Mouse (Mus musculus) heart, embryonic 12.5 days (tissue): ENCODE measurements around the gene Cit. TPM values are rescaled to one million over a fixed set of nuclear protein-coding genes. Genes with fewer than 3 reads are reported as not detected.
"Not testable (repeated sequence)": the region's sequence is repeated elsewhere in the genome, so short reads cannot be mapped to it uniquely, and the experiment has no call there.

Experiments used
- ATAC-seq: fragments of 200-750 bp; cut with Nextera tagmentation; 2 replicates; pipeline ENCODE4 v1.8.0; 2017; ENCODE audit warnings: moderate TSS enrichment, moderate library complexity; ENCODE audit not compliant: insufficient number of reproducible peaks, low FRiP score
- H3K27ac ChIP-seq: fragments of 300-500 bp; sonication (generic); 2 replicates; pipeline ENCODE4 v1.5.1; 2016; ENCODE audit warnings: mild to moderate bottlenecking, moderate library complexity; ENCODE audit not compliant: poor library complexity, severe bottlenecking
- H3K27me3 ChIP-seq: fragments of 300-500 bp; sonication (generic); replicated peaks from 2 replicates; pipeline ENCODE4 v1.6.1; 2016; ENCODE audit warnings: mild to moderate bottlenecking, moderate library complexity
- H3K36me3 ChIP-seq: fragments of 300-500 bp; sonication (generic); 2 replicates; pipeline ENCODE4 v1.6.1; 2016; ENCODE audit warnings: mild to moderate bottlenecking, moderate library complexity
- H3K4me1 ChIP-seq: fragments of 300-500 bp; sonication (generic); replicated peaks from 2 replicates; pipeline ENCODE4 v1.6.1; 2016; ENCODE audit warnings: mild to moderate bottlenecking
- H3K4me2 ChIP-seq: fragments of 300-500 bp; sonication (generic); 2 replicates; pipeline ENCODE4 v1.6.1; 2016; ENCODE audit warnings: mild to moderate bottlenecking, moderate library complexity
- H3K4me3 ChIP-seq: fragments of 300-500 bp; sonication (generic); 2 replicates; pipeline ENCODE4 v1.5.1; 2016; ENCODE audit warnings: mild to moderate bottlenecking
- H3K9ac ChIP-seq: fragments of 300-500 bp; sonication (generic); 2 replicates; pipeline ENCODE4 v1.6.1; 2016; ENCODE audit warnings: mild to moderate bottlenecking, moderate library complexity
- H3K9me3 ChIP-seq: fragments of 300-500 bp; sonication (generic); replicated peaks from 2 replicates; pipeline ENCODE4 v1.6.1; 2016; ENCODE audit warnings: mild to moderate bottlenecking, moderate library complexity
- WGBS: fragments of 180-500 bp; shearing (Covaris S2); methylation state at CpG from one replicate; pipeline ENCODE4 v1.1.7; 2016; 5-methylcytosine and 5-hydroxymethylcytosine counted together
- polyA plus RNA-seq: library from polyadenylated mRNA; unstranded; fragments of >200 nt; fragmentation: Nextera tagmentation; extraction: Ambion mirVana; gene quantifications from 2 replicates; pipeline ENCODE4 v1.2.1, GENCODE M21; 2016

Gene Cit
- 28.5 and 29.3 TPM in 2 replicates for polyA plus RNA-seq

DNA sequence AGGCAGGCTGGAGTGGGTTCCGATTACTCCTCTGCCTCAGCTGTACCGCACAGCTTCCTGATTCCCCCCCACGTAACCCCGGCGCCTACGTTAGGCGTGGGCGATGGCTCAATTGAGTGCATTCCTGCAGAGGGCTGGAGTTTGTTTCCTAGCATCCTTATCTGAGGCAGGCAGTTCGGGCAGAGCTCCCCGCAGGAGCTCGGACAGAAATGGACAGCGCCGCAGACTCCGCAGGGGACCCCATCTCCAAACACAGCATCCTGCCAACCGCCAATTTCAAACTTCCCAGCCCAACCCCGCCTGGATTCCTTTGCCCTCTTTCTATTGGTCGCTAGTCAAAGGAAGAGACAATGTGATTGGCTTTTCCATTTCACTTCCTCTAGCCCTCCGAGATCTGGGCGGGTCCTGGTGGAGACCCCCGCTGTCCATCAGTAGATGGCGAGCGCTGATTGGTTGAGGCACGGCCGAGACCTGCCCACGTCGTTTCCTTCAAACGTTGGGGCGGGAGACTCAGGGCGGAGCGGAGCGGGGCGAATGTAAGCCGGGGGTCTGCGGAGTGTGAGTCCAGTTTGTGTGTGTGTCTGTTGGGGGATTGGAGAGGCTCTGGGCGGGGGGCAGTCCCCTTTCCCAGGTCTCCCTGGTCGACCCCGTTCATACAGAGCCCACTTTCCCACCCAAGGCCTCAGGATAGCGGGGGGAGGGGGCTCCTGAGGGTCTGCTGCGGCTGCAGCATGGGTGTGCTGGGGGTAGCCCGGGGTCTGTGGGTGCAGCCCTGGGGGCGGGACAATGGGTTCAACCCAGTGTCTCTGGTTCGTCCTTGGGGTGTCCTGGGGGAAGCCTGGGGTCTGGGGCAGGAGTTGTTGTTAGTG, at the start of gene Cit:
Gene Cit, plus strand, starts transcription at position 513 of the 869 bp plus-strand sequence.
- peaks cover 21% of the 10 kb centered on the region for H3K4me1 ChIP-seq
- WGBS: 0% methylated on average over 42 of the region's 42 CpGs
- peak within 1 kb of the TSS; percentile 96 for H3K4me3 ChIP-seq
- H3K27ac ChIP-seq: peak within 1 kb of the TSS; percentile 69
- peaks cover 22% of the 10 kb centered on the region for H3K36me3 ChIP-seq
- H3K9ac ChIP-seq: peak within 1 kb of the TSS; percentile 91
- H3K27me3 ChIP-seq: no peaks in the 10 kb centered on the region
- peak; percentile 98 for ATAC-seq
- 0 out of 2 replicates have a peak, but pooled peaks cover 7% of the 10 kb centered on the region for H3K9me3 ChIP-seq
- H3K4me2 ChIP-seq: peak within 1 kb of the TSS; percentile 98

DNA sequence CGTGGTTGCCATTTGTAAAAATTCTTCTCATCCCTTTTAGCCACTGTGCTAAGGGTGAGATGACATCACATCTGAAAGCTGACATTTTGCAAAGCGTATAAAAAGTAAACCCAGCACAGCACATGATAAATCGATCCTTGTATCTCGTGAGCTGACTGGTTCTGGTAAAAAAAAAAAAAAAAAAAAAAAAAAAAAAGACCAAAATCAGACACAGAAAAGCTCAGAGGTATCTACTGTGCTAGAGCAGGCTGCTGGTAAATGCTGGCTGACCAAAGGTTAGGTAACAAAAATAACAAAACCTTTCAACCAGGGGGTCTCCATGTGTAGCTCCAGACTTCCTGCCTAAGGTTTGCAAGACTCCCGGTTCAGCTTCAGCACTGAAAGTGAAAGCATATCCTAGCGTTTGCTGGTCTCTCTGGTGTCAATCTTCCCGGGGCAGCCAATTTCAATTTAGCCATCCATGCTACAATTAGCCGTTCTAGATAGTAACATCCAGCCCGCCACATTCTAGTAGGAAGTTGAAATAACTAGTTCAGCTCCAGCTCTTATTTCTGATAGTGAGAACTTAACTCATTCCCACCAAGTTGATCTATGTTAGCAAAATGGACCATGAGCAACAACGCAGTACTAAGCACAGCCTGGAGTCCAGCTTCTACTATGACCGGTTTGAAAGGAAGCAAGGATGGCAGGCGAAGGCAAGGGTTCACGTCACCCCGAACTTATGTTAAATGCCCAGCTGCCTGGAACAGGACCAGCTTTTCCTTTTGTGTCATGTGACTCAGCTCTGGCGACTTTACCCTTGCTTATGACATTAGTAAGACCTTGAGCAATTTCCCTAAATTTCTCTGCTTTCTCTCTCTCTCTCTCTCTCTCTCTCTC, 45.8 kb upstream of the Cit start:
- H3K4me3 ChIP-seq: peak overlapping the region; percentile 1; the same call in 1 of the 2 replicates
- no peak overlapping the region; the same call in 1 of the 2 replicates for H3K9ac ChIP-seq
- no peaks in the 10 kb centered on the region for H3K27me3 ChIP-seq
- no peaks in the 10 kb centered on the region for H3K36me3 ChIP-seq
- WGBS: 57% methylated on average over 15 of the region's 15 CpGs
- no peak for ATAC-seq
- no peaks in the 10 kb centered on the region for H3K4me1 ChIP-seq
- no peaks in the 10 kb centered on the region for H3K9me3 ChIP-seq
- H3K27ac ChIP-seq: no peak overlapping the region
- H3K4me2 ChIP-seq: peak overlapping the region; percentile 51

DNA sequence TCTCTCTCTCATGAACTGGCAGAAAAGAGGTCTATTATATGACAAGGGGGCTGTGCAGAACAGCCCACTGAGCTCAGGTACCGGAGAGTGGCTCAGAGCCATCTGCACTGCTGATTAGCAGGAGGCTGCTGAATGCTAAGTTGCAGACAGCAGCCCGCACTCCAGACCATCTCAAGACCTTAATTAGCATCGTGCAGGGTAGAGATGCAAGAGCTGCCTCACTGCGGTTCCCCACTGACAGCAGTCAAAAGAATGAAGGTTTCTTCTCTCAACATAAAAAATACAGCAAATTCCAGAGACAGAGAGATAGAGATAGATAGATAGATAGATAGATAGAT, 45.2 kb upstream of the Cit start:
- H3K4me1 ChIP-seq: no peaks in the 10 kb centered on the region
- H3K27me3 ChIP-seq: no peaks in the 10 kb centered on the region
- H3K27ac ChIP-seq: no peak overlapping the region
- no peak overlapping the region; the same call in 1 of the 2 replicates for H3K9ac ChIP-seq
- H3K4me3 ChIP-seq: no peak overlapping the region
- no peaks in the 10 kb centered on the region for H3K9me3 ChIP-seq
- WGBS: 35% methylated on average over 4 of the region's 4 CpGs
- no peaks in the 10 kb centered on the region for H3K36me3 ChIP-seq
- no peak for ATAC-seq
- peak overlapping the region; percentile 51 for H3K4me2 ChIP-seq

DNA sequence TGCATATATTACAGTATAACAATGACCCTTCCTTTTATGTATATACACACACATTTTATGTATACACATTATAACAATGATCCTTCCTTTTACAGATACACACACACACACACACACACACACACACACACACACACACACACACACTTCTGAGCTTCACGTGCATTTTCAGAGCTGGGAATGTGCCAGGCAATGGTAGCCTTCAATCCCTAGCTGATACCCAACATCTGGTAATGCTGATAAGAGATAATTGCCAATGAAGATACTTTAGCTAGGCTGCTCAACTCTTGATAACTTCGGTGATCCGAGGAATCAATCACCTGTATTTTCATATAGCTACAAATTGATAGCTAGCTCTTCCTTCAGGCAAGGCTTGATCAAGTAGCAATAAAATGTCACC, 32.8 kb upstream of the Cit start:
- Histone ChIP-seq H3K4me2 (no peak overlapping the region), H3K4me1 (peaks cover 7% of the 10 kb centered on the region; the same call in 1 of the 2 replicates), H3K27me3 (no peaks in the 10 kb centered on the region), H3K9ac (no peak overlapping the region), H3K9me3 (peaks cover 5% of the 10 kb centered on the region), H3K36me3 (no peaks in the 10 kb centered on the region), H3K4me3 (no peak overlapping the region), H3K27ac (no peak overlapping the region)
- no peak for ATAC-seq
- 73% methylated on average over 3 of the region's 3 CpGs for WGBS

DNA sequence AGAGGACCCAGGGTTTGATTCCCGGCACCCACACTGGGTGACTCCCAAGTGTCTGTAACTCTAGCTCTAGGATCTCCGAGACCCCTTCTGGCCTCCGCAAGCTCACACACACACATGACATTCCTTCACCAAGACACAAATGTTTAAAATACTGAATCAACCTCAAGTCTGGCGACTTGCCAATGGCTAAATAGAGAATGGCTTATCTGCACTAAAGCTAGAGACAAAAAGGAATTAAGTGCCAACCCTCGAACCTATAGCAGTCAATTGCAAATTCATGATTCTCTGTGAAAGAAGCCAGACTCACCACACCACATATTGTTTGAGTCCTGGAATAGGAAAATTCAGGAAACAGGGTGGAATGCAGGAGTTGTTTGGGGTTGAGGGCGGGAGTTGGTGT, 28.1 kb upstream of the Cit start:
- H3K9me3 ChIP-seq: no peaks in the 10 kb centered on the region
- ATAC-seq: no peak
- 42% methylated on average over 6 of the region's 6 CpGs for WGBS
- no peak overlapping the region for H3K27ac ChIP-seq
- no peaks in the 10 kb centered on the region for H3K27me3 ChIP-seq
- peaks cover 9% of the 10 kb centered on the region; the same call in 1 of the 2 replicates for H3K4me1 ChIP-seq
- H3K9ac ChIP-seq: no peak overlapping the region
- no peak overlapping the region for H3K4me2 ChIP-seq
- H3K4me3 ChIP-seq: no peak overlapping the region
- no peaks in the 10 kb centered on the region for H3K36me3 ChIP-seq

DNA sequence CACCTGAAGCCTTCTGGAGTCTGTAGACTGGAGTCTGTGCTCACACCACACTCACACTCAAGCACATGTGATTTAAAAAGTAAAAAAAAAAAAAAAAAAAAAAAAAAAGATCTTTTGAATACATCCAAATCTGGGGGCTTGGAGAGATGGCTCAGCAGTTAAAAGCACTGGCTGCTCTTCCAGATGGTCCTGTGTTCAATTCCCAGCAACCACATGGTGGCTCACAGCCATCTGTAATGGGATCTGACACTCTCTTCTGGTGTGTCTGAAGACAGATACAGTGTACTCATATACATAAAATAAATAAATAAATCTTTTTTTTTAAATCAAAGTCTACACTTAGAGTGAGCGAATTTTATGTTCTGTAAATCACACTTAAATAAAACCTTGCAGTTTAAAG, 27.4 kb upstream of the Cit start:
- not testable (repeated sequence) for H3K36me3 ChIP-seq, ATAC-seq
- 71% methylated on average over 1 of the region's 1 CpGs for WGBS

DNA sequence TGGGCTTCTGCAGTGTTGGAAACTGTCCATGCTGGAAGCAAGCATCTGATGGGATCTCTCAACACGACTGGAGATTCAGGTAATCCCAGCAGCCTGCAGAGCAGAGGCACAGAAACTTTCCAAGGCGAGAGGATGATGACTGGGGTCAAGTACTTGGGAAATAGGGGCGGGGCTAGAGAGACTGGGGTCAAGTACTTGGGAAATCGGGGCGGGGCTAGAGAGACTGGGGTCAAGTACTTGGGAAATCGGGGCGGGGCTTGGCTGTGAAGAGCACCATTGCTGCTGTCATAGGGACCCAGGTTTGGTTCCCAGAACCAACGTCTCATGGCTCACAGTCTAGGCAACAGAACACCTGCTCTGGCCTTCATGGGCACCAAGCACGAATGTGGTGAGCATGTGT, 25.1 kb upstream of the Cit start:
- Histone ChIP-seq H3K4me1 (peaks cover 9% of the 10 kb centered on the region; the same call in 1 of the 2 replicates), H3K4me2 (no peak overlapping the region), H3K27me3 (no peaks in the 10 kb centered on the region), H3K9ac (no peak overlapping the region), H3K4me3 (no peak overlapping the region), H3K9me3 (no peaks in the 10 kb centered on the region), H3K36me3 (no peaks in the 10 kb centered on the region), H3K27ac (no peak overlapping the region)
- ATAC-seq: no peak
- WGBS: 62% methylated on average over 9 of the region's 9 CpGs

More for the DNA sequence above, 27.4 kb upstream of the Cit start:
- not testable (repeated sequence) for H3K4me1 ChIP-seq, H3K4me3 ChIP-seq, H3K9me3 ChIP-seq, H3K27me3 ChIP-seq, H3K4me2 ChIP-seq, H3K9ac ChIP-seq, H3K27ac ChIP-seq

DNA sequence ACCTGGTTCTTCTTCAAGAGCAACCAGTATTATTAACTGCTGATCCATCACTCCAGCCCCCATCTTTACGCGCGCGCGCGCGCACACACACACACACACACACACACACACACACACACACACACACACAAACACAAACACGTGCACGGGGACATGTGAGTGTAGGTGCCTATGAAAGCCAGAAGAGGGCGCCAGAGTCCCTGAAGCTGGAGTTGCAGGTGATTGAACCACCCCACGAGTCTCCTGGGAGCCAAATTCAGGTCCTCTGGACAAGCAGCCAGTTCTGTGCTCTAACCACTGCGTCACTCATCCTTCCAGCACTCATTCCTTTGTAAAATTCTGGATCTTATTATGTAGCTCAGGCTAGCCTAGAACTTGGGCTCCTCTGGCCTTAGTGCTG, 23.9 kb upstream of the Cit start:
- H3K4me2 ChIP-seq: no peak overlapping the region
- H3K9me3 ChIP-seq: no peaks in the 10 kb centered on the region
- no peaks in the 10 kb centered on the region for H3K36me3 ChIP-seq
- no peak for ATAC-seq
- no peak overlapping the region for H3K9ac ChIP-seq
- H3K4me1 ChIP-seq: peaks cover 9% of the 10 kb centered on the region; the same call in 1 of the 2 replicates
- 87% methylated on average over 12 of the region's 12 CpGs for WGBS
- no peak overlapping the region for H3K27ac ChIP-seq
- H3K4me3 ChIP-seq: no peak overlapping the region
- H3K27me3 ChIP-seq: no peaks in the 10 kb centered on the region

DNA sequence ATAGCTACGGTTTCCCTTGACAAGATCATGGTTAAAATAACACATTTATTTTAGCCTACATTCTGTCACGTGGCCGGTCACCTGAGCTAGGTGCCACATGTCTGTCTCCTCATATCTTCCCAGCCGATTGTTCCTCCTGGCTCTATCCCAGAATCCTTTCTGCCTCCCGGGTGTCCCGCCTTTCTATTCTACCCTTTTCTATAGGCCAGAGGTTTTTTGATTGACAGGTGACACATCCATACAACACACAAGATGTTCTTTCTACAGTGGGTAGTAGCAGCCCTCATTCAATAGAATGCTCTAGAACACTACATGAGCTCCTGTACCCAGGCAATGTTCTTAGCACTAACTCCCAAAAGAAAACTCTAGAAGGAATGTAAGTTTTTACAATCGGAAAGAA, 23.2 kb upstream of the Cit start:
- no peak for ATAC-seq
- no peak overlapping the region for H3K4me2 ChIP-seq
- peaks cover 6% of the 10 kb centered on the region; the same call in 1 of the 2 replicates for H3K4me1 ChIP-seq
- 88% methylated on average over 7 of the region's 7 CpGs for WGBS
- no peak overlapping the region for H3K9ac ChIP-seq
- no peak overlapping the region for H3K27ac ChIP-seq
- no peak overlapping the region for H3K4me3 ChIP-seq
- H3K27me3 ChIP-seq: no peaks in the 10 kb centered on the region
- H3K36me3 ChIP-seq: no peaks in the 10 kb centered on the region
- H3K9me3 ChIP-seq: no peaks in the 10 kb centered on the region

DNA sequence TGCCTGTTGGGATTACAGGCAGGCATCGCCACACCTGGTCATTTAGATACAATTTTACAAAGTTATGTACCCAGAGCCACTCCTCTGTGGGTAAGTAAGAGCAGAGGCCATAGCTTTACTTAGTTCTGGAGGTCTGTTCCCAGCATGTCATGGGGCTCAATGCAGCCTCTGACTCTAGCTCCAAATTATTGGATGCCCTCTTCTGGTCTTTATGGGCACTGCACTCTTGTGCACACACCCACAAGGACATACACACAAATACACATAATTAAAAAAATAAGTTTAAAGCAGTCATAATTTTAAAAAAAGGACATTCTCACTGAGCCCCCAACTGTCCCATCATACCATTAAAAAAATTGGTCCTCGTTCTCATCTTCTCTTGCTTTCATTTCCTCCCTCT, 12.3 kb upstream of the Cit start:
- no peak for ATAC-seq
- 88% methylated on average over 2 of the region's 2 CpGs for WGBS

DNA sequence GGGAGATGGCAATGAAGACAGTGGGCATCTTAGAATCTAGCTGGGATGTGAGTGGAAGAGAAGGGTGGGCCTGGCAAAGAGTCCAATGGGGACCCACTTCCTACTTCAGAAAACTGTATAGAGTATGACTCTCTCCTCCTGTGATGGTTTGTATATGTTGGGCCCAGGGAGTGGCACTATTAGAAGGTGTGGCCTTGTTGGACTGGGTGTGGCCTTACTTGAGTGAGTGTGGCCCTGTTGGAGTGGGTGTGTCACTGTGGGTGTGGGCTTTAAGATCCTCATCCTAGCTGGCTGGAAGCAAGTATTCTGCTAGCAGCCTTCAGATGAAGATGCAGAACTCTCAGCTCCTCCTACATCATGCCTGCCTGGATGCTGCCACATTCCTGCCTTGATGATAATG, 11.3 kb upstream of the Cit start:
- not testable (repeated sequence) for H3K27ac ChIP-seq, ATAC-seq, H3K9ac ChIP-seq, H3K4me1 ChIP-seq, H3K27me3 ChIP-seq, H3K36me3 ChIP-seq, H3K4me2 ChIP-seq, H3K9me3 ChIP-seq, H3K4me3 ChIP-seq

More for the DNA sequence above, 12.3 kb upstream of the Cit start:
- H3K36me3 ChIP-seq: no peaks in the 10 kb centered on the region
- H3K27ac ChIP-seq: no peak overlapping the region
- H3K9ac ChIP-seq: no peak overlapping the region
- no peaks in the 10 kb centered on the region for H3K4me1 ChIP-seq
- H3K27me3 ChIP-seq: no peaks in the 10 kb centered on the region
- peaks cover 7% of the 10 kb centered on the region; the same call in 1 of the 2 replicates for H3K9me3 ChIP-seq
- no peak overlapping the region for H3K4me2 ChIP-seq
- no peak overlapping the region for H3K4me3 ChIP-seq
